Mouse (Mus musculus) frontal cortex, postnatal 14 days (tissue): ENCODE data around the gene Pkp4.

ENCODE experiments used
- DNase-seq, 2 experiments: peaks; one replicate each; pipeline ENCODE4 v3.0.0; 2022; ENCODE audit warnings: low spot score in 2 of 2

The Pkp4 gene

DNA sequence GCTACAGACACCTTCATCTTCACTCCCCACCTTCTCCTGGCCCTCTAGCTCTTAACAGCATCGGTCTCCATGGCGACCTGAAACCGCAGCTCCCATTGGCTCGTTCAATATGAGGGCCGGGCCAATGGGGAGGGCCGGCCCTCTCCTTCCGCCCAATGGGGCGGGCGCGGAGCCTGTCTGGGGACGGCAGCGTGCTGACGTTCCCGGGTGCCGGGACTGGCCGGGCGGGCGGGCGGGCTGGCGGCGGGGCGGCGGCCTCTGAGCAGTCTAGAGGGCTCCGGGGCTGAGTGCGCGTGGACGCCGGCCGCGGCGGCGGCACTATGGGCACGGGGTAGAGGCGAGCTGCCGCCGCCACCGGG lies at the start of gene Pkp4, which contains the start of gene Ccdc148:
Pkp4 (plus strand) TSS at position 246 of the 359 bp plus-strand sequence.
Ccdc148 (minus strand) TSS at position 79 of the 359 bp plus-strand sequence.
- DNase-seq = peak; percentile 87 to 89

DNA sequence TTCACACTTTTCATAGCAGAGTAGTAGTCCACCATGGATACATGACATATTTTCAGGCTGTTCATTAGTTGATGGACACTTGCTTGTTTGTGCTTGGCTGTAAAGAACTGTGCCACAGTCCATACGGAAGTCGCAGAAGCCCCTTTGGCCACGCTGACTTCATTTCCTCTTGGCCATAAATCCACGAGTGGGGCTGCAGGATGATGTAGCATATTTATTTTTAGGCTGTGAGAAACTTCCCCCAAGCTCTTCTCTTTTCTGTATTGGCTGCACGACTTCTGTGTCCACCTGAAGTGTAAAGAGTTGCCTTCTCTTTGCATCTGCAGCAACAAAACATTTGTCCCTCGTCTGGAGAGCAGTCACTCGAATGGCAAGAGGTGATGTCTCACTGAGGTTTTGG lies 31.6 kb upstream of the Pkp4 start:
- no peak for DNase-seq

DNA sequence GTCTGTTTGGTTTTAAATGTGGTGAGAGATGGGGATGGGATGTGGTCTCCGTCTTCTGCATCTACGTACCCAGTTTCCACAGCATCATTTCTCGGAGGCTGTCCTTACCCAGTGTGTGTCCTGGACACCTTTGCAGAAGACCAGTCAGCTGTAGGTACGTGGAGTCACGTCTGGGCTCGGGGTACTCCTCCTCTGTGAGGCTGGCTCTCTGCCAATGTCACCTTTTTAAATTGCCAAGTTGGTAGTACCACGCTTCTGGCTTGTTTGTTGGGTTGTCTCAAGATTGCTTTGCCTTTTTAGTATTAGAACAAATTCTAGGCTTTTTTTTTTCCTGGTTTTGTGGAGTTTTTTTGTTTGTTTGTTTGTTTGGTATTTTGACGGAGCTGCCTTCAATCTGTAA lies 30.8 kb upstream of the Pkp4 start:
- DNase-seq = no peak

DNA sequence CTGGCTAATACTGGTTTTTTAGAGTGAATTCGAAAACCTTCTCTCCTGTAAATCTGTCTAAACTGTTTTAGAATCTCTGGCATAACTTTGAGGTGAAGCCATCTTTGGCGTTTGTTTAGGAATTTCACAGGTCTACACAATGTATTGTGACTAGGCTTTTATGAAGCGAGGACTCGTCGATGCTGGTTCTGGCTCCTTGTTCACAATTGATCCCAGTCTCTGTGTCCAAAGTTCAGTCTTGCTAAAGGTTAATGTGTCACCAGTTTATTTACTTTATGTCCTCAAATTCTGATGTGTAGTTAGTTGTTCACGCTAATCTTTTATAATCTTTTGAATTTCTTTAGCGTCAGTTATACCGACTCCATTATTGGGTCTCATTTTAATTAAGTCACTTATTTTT lies 29.6 kb upstream of the Pkp4 start:
- no peak for DNase-seq

DNA sequence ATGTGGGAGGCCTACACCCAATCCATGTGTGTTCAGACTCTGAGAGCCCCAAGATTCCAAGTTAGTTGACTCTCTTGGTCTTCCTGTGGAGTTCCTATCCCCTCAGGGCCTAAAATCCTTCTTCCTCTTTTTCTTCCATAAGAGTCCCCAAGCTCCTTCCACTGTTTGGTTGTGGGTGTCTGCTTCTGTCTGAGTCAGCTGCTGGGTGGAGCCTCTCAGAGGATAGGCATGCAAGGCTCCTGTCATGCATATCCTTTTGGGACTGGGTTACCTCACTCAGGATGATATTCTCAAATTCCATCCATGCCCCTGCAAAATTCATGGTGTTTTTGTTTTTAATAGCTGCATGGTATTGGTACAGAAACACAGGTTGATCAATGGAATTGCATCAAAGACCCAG lies 5.2 kb upstream of the Pkp4 start:
- DNase-seq = no peak

DNA sequence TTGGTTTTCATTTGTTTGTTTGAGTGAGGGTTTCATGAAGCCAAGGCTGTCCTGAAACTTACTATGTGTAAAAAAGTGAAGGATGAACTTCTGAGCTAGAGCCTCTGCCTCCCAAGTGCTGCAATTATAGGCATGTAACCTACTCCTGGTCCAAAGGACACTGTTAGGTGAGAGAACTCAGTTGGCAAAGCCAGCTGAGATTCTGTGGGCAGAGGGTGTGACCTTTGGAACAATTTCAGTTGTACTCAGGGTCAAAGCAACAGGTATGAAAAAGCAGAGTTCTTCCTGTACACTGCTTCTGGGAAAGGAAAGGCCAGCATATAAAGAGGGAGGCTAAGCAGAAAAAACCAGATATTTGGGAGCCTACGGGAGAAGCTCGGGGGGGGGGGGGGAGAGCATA lies 2.5 kb upstream of the Pkp4 start:
- no peak for DNase-seq

DNA sequence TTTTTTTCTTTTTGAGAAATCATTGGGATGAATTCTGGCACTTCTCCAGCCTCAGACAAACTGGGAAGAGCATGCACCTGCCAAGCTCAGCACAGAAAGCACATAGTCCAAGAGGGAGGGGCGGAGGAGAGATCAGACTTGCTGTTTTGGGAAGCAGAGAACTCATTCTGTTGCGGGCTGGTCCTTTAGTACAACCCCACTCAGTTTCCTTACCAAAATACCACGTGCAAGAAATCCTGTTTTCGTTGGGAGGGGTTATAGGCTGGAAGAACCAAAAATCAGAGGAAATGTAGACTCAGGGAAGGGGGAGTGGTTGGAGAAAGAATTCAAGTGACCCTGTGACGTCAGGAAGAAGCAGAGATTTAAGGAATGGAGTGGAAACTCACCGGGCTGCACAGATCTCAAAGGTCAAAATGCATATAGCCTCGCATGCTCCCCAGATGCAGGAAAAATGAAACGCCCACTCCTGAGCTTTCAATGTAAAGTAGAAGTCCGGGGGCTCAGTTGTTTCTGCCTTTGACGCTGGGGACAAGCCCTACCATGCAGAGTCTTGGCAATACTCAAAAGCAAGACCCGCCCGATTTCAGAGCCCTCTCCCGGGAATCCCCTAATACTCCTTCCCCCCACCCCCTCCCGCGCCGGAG lies 567 bp upstream of the Pkp4 start:
- no peak for DNase-seq

DNA sequence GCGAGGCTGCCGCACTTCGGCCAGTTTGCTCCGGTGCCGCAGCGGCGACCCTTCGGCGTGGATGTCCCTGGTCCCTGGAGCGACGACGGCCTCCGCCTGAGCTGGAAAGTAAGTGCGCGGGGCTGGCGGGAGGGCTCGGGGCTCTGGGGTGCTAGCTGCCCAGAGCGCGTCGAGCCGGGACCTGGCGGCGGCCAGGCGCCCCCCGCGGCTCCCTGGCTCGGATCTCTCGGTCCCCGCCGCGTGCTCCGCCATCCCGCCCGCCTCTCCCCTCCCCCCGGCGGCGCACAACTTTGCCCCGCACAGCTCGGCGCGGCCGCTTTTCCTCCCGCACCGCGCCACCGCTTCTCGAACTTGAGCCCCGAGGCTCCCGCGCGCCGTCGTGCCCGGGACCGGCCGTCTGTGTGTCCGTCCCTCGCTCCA lies 381 bp downstream of the Pkp4 start:
- DNase-seq = no peak

DNA sequence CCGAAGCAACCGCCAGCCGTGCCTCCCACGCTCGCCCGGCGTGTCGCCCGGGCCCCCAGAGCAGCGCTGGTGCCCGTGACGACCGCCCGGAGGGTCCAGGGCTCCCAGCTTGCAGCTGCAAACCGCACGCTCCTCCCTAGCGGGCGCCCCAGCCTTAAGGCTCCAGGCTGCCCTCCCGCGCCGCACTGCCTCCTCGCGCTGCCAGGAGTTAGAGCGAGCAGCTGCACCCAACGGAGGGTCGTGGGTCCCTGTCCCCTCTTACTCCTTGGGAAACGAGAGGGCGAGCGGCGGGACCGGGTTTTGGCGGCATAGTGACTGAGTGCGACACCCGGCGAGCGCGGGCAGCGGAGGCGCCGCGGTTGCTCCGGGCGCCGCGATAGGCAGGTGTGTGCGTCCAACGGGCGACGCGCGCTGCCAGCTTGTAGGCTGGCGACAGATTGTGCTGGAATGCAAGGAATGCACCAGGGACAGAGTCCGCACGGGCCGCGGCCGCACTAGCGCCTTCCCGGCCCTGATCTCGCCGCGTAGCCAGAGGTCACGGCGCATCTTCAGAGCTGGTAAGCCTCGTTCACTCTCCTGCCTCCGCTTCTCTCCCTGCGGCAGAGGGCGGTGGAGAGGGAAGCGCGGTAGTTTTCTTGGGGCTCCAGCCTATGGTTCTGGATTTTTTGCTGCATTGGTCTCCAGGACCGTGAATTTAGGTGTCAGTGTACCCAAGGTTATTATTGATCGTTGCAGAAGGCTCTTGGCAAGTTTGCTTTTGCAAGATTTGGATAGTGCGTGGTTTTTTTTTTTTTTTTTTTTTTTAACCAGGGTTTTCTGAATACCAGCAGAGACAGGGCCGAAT lies 1.0 kb downstream of the Pkp4 start:
- peak; percentile 63 to 73 for DNase-seq

DNA sequence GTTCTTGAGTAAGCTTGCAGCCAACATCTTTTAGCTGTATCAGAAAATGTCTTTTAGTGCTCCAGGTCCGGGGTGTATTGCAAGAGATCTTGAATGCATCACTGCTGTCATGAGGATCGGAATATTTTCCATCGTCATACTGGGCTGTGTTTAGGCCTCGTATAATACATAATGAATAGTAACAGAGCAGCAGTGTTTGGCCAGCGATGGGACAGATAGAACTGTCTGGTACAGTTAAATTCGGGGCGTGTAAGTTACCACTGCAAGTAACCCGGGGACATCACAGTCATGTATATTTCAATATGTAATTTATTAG lies 1.6 kb downstream of the Pkp4 start:
- no peak for DNase-seq

DNA sequence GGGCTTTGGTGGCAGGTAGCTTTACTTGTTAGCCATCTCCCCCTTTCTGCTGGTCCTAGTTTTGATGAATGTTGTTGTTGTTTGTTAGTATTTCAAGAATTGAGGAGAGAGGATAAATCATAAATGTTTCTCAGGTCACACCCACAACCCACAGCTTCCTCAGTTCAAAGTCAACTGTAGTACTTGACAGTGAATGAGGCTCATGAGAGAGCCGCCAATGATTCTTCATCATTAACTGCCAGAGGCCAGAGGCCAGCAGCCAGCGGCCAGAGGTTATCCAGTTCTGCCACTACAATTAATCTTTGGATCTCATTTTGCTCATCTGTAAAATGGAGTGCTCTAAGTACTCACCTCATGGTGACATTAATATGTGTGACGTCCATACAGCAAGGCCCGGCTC lies 6.3 kb downstream of the Pkp4 start:
- no peak for DNase-seq

DNA sequence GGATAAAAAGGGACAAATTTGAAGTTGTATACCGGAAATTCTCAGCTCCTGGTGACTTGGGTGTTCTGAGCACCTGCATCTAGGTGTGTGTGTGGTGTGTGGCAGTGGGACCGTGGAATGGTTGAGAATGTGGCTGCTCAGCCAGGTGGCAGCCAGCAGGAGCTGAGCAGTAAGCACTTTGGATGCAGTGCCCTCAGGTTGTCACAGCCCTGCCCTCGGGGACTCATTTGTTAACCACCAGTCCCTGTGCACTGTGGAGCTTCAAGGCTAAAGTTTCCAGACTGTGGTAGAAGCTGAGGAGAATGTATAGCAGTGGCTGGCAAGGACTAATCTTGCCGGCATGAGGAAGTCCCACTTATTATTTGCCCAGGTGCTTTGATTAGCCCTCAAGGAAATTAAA lies 7.2 kb downstream of the Pkp4 start:
- DNase-seq = no peak

DNA sequence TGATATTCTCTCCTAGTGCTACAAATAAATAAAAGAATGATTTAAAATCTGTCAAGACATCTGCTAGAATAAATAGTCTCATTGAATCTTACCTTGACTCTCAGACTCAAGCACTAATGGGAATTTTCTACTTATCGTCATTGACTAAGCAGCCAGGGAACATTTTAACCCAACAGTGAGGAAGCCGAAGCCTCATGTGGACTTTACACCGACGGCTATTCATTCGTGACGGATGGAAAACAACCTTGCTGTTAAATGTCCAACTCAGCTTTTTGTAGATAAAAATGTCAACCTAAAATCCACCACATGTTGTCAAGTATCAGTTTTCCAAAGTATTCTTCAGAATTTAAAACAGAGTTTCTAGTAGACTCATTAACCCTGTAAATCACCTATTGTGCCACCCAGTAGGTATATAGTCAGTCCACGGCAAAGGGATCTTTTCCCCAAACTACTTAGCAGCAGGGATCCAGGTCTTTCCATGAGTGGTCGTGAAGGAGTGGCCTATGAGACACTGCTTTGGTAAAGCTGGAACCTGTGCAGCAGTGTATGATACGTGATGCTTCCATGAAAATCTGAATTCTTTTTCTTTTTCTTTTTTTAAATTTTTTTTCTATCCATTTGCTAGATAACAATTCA lies 9.0 kb downstream of the Pkp4 start:
- DNase-seq = no peak

DNA sequence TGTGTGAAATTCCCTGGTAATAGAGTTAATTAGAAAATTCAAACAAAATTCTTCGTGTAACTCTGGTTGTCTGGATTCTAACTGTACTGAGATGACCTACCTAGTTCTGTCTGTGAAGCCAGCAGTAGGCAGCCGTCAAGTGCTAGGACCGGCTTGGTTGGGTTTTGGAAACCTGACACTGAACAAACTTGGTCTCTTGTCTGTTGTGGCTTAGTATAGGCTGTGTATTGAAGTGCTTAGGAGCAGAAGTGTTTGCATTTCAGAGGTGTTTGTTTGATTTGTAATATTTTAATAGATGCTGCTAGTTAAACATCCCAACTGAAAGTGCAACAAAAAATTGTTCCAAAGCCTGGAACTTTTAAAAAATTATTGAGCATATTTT lies 9.5 kb downstream of the Pkp4 start:
- DNase-seq = no peak

DNA sequence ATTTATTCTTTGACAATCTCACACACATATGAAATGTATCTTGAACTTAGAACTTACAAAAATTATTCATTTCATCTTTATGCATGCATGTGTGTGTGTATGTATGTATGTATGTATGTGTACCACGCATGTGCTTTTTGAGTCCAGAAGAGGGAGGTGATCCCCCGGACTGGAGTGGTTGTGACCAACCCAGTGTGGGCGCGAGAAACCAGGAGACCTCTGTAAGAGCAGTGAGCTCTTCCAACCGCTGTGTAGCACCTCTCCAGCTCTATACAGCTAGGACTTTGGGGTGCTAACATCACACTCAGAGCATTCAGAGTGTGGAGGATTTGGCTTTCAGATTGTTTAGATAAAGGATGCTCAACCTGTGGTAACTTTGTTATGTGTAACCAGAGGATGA lies 9.9 kb downstream of the Pkp4 start:
- DNase-seq = no peak

DNA sequence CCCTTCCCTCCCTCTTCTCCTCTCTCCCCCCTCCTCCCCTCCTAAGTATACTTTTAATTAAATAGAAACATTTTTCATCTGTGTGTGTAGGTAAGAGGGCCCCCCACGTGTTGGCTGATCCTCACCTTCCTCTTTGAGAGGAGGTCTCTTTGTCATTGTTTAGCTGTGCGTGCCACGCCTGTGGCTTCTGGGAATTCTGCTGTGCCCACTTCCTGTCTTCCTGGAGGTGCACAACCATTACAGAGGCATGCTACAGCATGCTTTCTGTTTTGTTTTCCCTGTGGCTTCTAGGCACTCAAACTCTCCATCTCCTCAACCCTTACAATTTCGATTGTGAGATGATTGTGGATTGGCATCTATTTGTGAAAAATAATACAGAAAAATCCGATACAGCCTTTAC lies 10.9 kb downstream of the Pkp4 start:
- no peak for DNase-seq

DNA sequence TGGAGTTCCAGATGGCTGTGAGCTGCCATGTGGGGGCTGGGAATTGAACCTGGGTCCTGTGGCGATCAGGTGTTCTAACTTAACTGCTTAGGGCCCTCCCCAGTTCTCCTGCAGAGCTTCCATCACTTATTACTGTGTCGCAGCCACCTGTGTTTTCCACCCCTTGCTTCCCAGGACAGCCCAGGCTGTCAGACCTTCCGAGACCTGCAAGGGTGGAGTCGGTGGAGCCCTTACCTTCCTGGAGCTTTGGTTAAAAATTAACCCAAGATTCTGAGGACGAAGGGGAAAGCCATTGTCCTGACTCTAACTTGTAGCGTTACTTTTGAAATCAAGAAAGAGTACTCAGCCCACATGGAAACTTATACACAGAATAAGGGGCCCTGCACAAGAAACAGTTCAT lies 15.3 kb downstream of the Pkp4 start:
- DNase-seq = no peak

DNA sequence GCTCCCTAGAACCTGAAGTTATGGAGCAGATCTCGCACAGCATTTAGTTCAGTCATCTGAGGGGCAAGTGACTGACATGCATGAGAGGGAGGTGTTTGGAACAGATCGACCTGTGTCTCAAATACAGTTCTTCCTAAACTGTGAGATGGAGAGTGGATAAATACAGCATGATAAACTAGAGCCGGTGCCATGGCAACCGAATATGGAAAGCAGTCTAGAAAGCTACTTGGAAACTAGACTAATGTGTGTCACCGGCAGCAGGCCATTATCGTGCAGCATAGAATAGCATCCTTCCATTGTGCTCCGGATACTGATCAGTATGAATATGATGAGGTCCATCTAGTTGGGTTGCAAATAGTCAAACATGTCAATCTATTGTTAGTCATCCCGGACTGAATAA lies 17.5 kb downstream of the Pkp4 start:
- DNase-seq = peak in 1 of 2 experiments; percentile 48

DNA sequence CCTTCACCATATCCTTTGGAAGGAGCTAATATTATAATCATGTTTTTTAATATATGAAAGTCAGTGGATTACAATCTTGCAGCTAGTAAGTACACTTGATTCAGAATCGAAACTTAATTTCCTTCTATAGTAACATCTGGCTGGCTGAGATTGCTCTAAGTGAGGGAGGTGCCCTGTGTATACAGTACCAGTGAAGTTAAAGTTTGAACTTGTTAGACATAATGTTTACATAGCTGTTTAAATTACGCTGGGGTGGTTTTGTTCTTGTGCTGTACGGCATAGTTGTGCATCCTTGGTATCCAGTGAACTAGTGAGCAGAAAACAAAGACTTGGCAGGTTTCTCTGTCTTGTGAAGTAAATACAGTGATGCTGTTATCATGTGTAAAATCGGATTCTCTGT lies 18.3 kb downstream of the Pkp4 start:
- no peak for DNase-seq

DNA sequence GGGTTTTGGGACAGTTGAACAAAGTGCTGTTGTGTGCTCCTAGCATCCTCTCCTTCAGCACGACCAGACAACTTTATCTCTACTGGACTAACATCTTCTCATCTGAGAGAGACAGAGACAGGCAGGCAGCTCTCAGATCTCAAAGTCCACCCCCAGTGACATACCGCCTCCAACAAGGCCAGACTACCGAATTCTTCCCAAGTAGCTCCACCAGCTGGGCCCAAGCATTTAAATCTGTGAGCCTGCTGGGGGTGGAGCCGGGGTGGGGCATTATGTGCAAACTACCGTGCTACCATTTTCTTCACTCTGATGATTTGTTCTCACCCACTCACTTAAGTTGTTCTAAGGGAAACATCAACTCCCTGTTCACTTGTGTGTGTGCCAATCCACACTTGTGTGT lies 18.8 kb downstream of the Pkp4 start:
- DNase-seq = no peak

DNA sequence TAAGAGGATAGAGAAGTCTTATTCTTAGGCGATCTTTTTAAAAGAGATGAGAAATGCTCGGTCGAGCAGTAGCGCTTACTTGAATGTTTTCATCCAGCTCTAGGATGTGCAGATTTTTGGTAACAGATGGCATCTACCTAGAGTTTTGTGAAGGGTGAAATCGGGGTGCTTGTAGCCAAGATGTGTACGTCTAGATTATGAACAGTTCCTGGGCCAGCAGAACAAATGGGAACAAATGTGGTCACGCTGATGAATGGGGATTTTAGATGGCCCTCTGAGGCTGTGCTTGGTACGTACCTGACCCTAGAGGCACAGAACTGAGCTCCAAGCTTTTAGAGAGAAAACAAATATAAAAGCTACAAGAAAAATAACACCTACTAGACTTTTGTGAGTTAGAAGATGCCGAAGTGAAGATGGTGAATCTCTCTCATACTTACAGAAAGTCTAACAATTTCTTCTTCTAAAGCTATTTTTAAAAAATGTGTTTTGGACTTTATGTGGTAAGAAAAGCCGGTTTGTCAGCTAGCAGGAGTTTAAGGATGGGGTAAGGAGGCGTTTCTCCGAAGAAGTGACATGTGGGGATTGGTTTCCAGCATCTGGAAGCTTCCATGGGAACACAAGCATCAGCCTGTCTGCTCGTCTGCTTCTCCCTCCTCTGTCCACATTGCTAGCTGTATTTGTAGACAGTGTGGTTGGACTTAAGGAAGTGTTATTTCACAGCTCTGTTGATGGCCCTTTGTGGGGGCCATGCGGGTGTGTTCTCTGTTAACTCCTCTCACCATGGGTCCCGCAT lies 20.9 kb downstream of the Pkp4 start:
- DNase-seq = no peak

DNA sequence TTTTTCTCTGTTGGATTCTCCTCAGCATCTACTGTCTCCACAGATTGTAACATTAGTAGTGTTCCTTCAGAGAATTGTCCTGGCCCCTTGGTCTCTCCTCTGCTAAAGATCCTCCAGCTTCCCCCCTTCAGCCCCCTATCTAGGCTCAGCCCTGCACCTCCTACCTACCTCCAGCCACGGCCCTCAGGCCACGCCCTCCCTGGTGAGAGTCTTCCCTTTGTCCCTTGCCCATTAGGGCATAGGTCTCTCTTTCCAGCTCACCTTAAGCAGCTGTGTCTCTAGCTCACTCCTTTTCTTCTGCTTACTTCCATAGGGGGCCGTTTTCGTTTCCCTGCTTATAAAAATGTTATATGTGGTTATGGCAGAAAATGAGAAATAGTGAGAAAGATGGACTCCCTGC lies 22.9 kb downstream of the Pkp4 start:
- no peak for DNase-seq
